Comparison of ENCODE assay signal across 18 mouse cellular contexts in the genomic region with DNA sequence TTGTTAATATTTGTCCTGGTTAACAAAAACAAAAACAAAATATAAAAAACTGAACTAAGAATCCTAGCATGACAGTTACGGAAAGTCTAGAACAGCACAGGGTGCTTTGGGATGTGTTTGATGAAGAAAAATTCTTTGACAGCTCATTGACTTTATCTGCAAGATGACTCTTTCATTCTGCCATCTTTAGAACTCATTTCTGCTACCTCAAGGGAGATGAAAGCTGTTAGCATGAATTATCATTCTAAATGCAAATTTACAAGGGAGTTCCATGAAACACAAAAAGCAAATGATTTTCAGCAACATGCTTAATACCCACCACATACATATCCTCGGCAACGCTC.
A peak's percentile ranks its signal among the peaks of the same experiment; 100 is the strongest.
DNase-seq lines count a peak whose midpoint lies in the region; ATAC-seq lines count a peak whose summit lies in the region.
"Had no signal": no experiment of that assay in that cellular context is flagged by ENCODE, and none has a peak within 500 bp of the region (broad histone marks: within the 10 kb centered on the region; RNA-seq: fewer than 3 reads in every experiment).

No protein-coding gene starts in this region.

- WGBS in forebrain, embryonic 15.5 days = 68% methylated on average over 3 of the region's 3 CpGs
- 92% methylated on average over 3 of the region's 3 CpGs for WGBS in forebrain, embryonic 11.5 days
- 58% methylated on average over 3 of the region's 3 CpGs for WGBS in neural tube, embryonic 13.5 days
- WGBS in midbrain, embryonic 16.5 days = 64% methylated on average over 3 of the region's 3 CpGs
- WGBS in heart, embryonic 10.5 days = 94% methylated on average over 3 of the region's 3 CpGs

- peaks cover 18% of the 10 kb centered on the region for H3K4me1 ChIP-seq in forebrain, embryonic 15.5 days
- no peaks in the 10 kb centered on the region for H3K4me1 ChIP-seq in forebrain, embryonic 11.5 days (replicated peaks; ENCODE audit: control insufficient read depth, insufficient read depth, low read length)
- H3K4me1 ChIP-seq in neural tube, embryonic 13.5 days (replicated peaks) = peaks cover 35% of the 10 kb centered on the region
- peaks cover 20% of the 10 kb centered on the region for H3K4me1 ChIP-seq in midbrain, embryonic 16.5 days (ENCODE audit: control insufficient read depth, insufficient read depth, low read length)
- H3K4me1 ChIP-seq in heart, embryonic 10.5 days = no peaks in the 10 kb centered on the region
- H3K4me1 ChIP-seq: heart, embryonic 15.5 days had no signal

- DNase-seq in forebrain, embryonic 11.5 days (ENCODE audit: low spot score) = no peak
- no peak for DNase-seq in neural tube, embryonic 10.5 days (ENCODE audit: extremely low spot score, low spot score)
- DNase-seq in embryo, embryonic 10.5 days (ENCODE audit: low spot score) = no peak
- DNase-seq in heart, embryonic 10.5 days (ENCODE audit: low spot score) = no peak
- DNase-seq: adrenal gland, postnatal 14 days; cerebellum, adult 2 months; cerebellum, postnatal 25 days; gastrocnemius, postnatal 14 days; heart, adult 2 months; heart, postnatal 36 days; kidney, adult 8-10 months; kidney, postnatal 14 days had no signal

- H3K27me3 ChIP-seq in forebrain, embryonic 15.5 days = no peaks in the 10 kb centered on the region
- H3K27me3 ChIP-seq in forebrain, embryonic 11.5 days (ENCODE audit: control insufficient read depth, insufficient read depth, low read length) = no peaks in the 10 kb centered on the region
- H3K27me3 ChIP-seq in neural tube, embryonic 13.5 days = no peaks in the 10 kb centered on the region
- H3K27me3 ChIP-seq in midbrain, embryonic 16.5 days (ENCODE audit: control insufficient read depth, insufficient read depth, low read depth, low read length) = no peaks in the 10 kb centered on the region
- no peaks in the 10 kb centered on the region for H3K27me3 ChIP-seq in heart, embryonic 10.5 days (ENCODE audit: insufficient read depth, poor library complexity, severe bottlenecking)
- H3K27me3 ChIP-seq: heart, embryonic 15.5 days had no signal

- H3K27ac ChIP-seq in forebrain, embryonic 15.5 days (replicated peaks) = peak overlapping the region; percentile 67
- H3K27ac ChIP-seq in forebrain, embryonic 11.5 days (ENCODE audit: low read depth, low read length) = no peak overlapping the region
- peak overlapping the region; percentile 64 for H3K27ac ChIP-seq in neural tube, embryonic 13.5 days (replicated peaks)
- H3K27ac ChIP-seq in midbrain, embryonic 16.5 days (ENCODE audit: low read length) = peak overlapping the region; percentile 72
- no peak overlapping the region for H3K27ac ChIP-seq in heart, embryonic 10.5 days
- H3K27ac ChIP-seq: heart, adult 2 months; heart, embryonic 15.5 days; macrophage had no signal

- no peaks in the 10 kb centered on the region for H3K9me3 ChIP-seq in forebrain, embryonic 15.5 days
- no peaks in the 10 kb centered on the region for H3K9me3 ChIP-seq in forebrain, embryonic 11.5 days (ENCODE audit: control insufficient read depth, low read length)
- no peaks in the 10 kb centered on the region for H3K9me3 ChIP-seq in neural tube, embryonic 13.5 days
- H3K9me3 ChIP-seq in midbrain, embryonic 16.5 days (replicated peaks; ENCODE audit: control insufficient read depth, low read length, poor library complexity, severe bottlenecking) = no peaks in the 10 kb centered on the region
- no peaks in the 10 kb centered on the region for H3K9me3 ChIP-seq in heart, embryonic 10.5 days
- H3K9me3 ChIP-seq: heart, embryonic 15.5 days had no signal

- H3K4me3 ChIP-seq in forebrain, embryonic 15.5 days = no peak overlapping the region
- H3K4me3 ChIP-seq in forebrain, embryonic 11.5 days (ENCODE audit: low read depth, low read length) = no peak overlapping the region
- no peak overlapping the region for H3K4me3 ChIP-seq in neural tube, embryonic 13.5 days
- no peak overlapping the region for H3K4me3 ChIP-seq in midbrain, embryonic 16.5 days (ENCODE audit: low read depth, low read length)
- no peak overlapping the region for H3K4me3 ChIP-seq in heart, embryonic 10.5 days
- H3K4me3 ChIP-seq: heart, adult 2 months; heart, embryonic 15.5 days had no signal

- H3K36me3 ChIP-seq in forebrain, embryonic 15.5 days = no peaks in the 10 kb centered on the region
- no peaks in the 10 kb centered on the region for H3K36me3 ChIP-seq in forebrain, embryonic 11.5 days (ENCODE audit: control insufficient read depth, insufficient read depth, low read length)
- H3K36me3 ChIP-seq in neural tube, embryonic 13.5 days = no peaks in the 10 kb centered on the region
- no peaks in the 10 kb centered on the region for H3K36me3 ChIP-seq in midbrain, embryonic 16.5 days (ENCODE audit: control insufficient read depth, insufficient read depth, low read length)
- H3K36me3 ChIP-seq in heart, embryonic 10.5 days = no peaks in the 10 kb centered on the region
- H3K36me3 ChIP-seq: heart, embryonic 15.5 days had no signal

- H3K9ac ChIP-seq in forebrain, embryonic 15.5 days (replicated peaks) = no peak overlapping the region
- H3K9ac ChIP-seq in forebrain, embryonic 11.5 days (ENCODE audit: low read length) = no peak overlapping the region
- no peak overlapping the region for H3K9ac ChIP-seq in neural tube, embryonic 13.5 days
- H3K9ac ChIP-seq in midbrain, embryonic 16.5 days (ENCODE audit: low read depth, low read length) = no peak overlapping the region
- H3K9ac ChIP-seq: heart, embryonic 15.5 days had no signal

- no peak overlapping the region for H3K4me2 ChIP-seq in forebrain, embryonic 15.5 days (replicated peaks)
- H3K4me2 ChIP-seq in forebrain, embryonic 11.5 days (ENCODE audit: low read depth, low read length, severe bottlenecking) = no peak overlapping the region
- no peak overlapping the region for H3K4me2 ChIP-seq in neural tube, embryonic 13.5 days
- peak overlapping the region; percentile 12; the same call in 1 of the 2 replicates for H3K4me2 ChIP-seq in midbrain, embryonic 16.5 days (ENCODE audit: low read length)
- H3K4me2 ChIP-seq: heart, embryonic 15.5 days had no signal

- peak; percentile 38 for ATAC-seq in forebrain, embryonic 15.5 days (replicated peaks)
- ATAC-seq in forebrain, embryonic 11.5 days (replicated peaks; ENCODE audit: low FRiP score) = no peak
- peak; percentile 19; the same call in 1 of the 2 replicates for ATAC-seq in neural tube, embryonic 13.5 days (ENCODE audit: low read depth)
- peak; percentile 26; the same call in 1 of the 2 replicates for ATAC-seq in midbrain, embryonic 16.5 days
- ATAC-seq: CD4-positive, CD25-positive, alpha-beta regulatory T cell, adult 4 months had no signal

Comparison
In these comparisons a context has a peak if more than half of its experiments do, and no peak if none do; other contexts are left out.
1. H3K27ac ChIP-seq: peak in forebrain, embryonic 15.5 days (single experiment), neural tube, embryonic 13.5 days (single experiment) and midbrain, embryonic 16.5 days (single experiment); none in forebrain, embryonic 11.5 days (single experiment) and heart, embryonic 10.5 days (single experiment).